Mouse (Mus musculus) kidney, embryonic 16.5 days (tissue): ENCODE measurements around the gene Slc6a19. TPM values are rescaled to one million over a fixed set of nuclear protein-coding genes. Genes with fewer than 3 reads are reported as not detected.

Experiments used
- ATAC-seq: fragments of 200-750 bp; cut with Nextera tagmentation; 2 replicates; pipeline ENCODE4 v1.8.0; 2017; ENCODE audit warnings: moderate TSS enrichment; ENCODE audit not compliant: low FRiP score, low TSS enrichment
- H3K27ac ChIP-seq: fragments of 300-500 bp; sonication (generic); 2 replicates; pipeline ENCODE4 v1.5.1; 2014; ENCODE audit warnings: low read length
- H3K27me3 ChIP-seq: fragments of 300-500 bp; sonication (generic); 2 replicates; pipeline ENCODE4 v1.6.1; 2014; ENCODE audit warnings: low read length, control low read depth, mixed read lengths; ENCODE audit not compliant: insufficient read depth
- H3K36me3 ChIP-seq: fragments of 300-500 bp; sonication (generic); 2 replicates; pipeline ENCODE4 v1.6.1; 2014; ENCODE audit warnings: low read length, control low read depth, mixed read lengths; ENCODE audit not compliant: insufficient read depth
- H3K4me1 ChIP-seq: fragments of 300-500 bp; sonication (generic); 2 replicates; pipeline ENCODE4 v1.6.1; 2014; ENCODE audit warnings: low read length, control low read depth, mixed read lengths; ENCODE audit not compliant: insufficient read depth
- H3K4me2 ChIP-seq: fragments of 300-500 bp; sonication (generic); replicated peaks from 2 replicates; pipeline ENCODE4 v1.6.1; 2014; ENCODE audit warnings: low read depth, low read length
- H3K4me3 ChIP-seq: fragments of 300-500 bp; sonication (generic); 2 replicates; pipeline ENCODE4 v1.5.1; 2014; ENCODE audit warnings: mild to moderate bottlenecking, low read length
- H3K9ac ChIP-seq: fragments of 300-500 bp; sonication (generic); replicated peaks from 2 replicates; pipeline ENCODE4 v1.6.1; 2014; ENCODE audit warnings: low read length
- H3K9me3 ChIP-seq: fragments of 300-500 bp; sonication (generic); 2 replicates; pipeline ENCODE4 v1.6.1; 2016; ENCODE audit warnings: low read length, control low read depth
- WGBS: fragments of 180-500 bp; shearing (Covaris S2); extraction: QIAGEN DNeasy Blood & Tissue Kit; methylation state at CpG from one replicate; pipeline ENCODE4 v1.1.7; 2014; 5-methylcytosine and 5-hydroxymethylcytosine counted together
- polyA plus RNA-seq: library from polyadenylated mRNA; unstranded; fragments of >200 nt; fragmentation: Nextera tagmentation; extraction: Ambion mirVana; gene quantifications from 2 replicates; pipeline ENCODE4 v1.2.1, GENCODE M21; 2015

Slc6a19 gene
- polyA plus RNA-seq, 1 experiment from 2014 or later = 2.3 TPM

- H3K4me1 ChIP-seq = no peaks in the 10 kb centered on the region
- no peak overlapping the region for H3K4me2 ChIP-seq
- H3K36me3 ChIP-seq = peaks cover 6% of the 10 kb centered on the region; the same call in 1 of the 2 replicates
- H3K9me3 ChIP-seq = no peaks in the 10 kb centered on the region
- no peak overlapping the region for H3K27ac ChIP-seq
- no peaks in the 10 kb centered on the region for H3K27me3 ChIP-seq
- WGBS = 41% methylated on average over 6 of the region's 6 CpGs
- H3K4me3 ChIP-seq = no peak overlapping the region
- peak; percentile 84 for ATAC-seq
- H3K9ac ChIP-seq = no peak overlapping the region
These were observed 58.1 kb downstream of the Slc6a19 start for GRCm38 (mm10) chr13:73646397-73647087.

GRCm38 (mm10) chr13:73641296-73641695 lies 63.4 kb downstream of the Slc6a19 start:
- Histone ChIP-seq H3K9ac (no peak overlapping the region), H3K4me1 (no peaks in the 10 kb centered on the region), H3K27ac (no peak overlapping the region), H3K4me2 (no peak overlapping the region), H3K27me3 (no peaks in the 10 kb centered on the region), H3K36me3 (0 out of 2 replicates have a peak, but pooled peaks cover 3% of the 10 kb centered on the region), H3K4me3 (no peak overlapping the region), H3K9me3 (no peaks in the 10 kb centered on the region)
- 85% methylated on average over 4 of the region's 4 CpGs for WGBS
- no peak for ATAC-seq

- H3K27me3 ChIP-seq = no peaks in the 10 kb centered on the region
- no peak for ATAC-seq
- H3K27ac ChIP-seq = no peak overlapping the region
- WGBS = 80% methylated on average over 5 of the region's 6 CpGs
- no peaks in the 10 kb centered on the region for H3K9me3 ChIP-seq
- no peaks in the 10 kb centered on the region for H3K4me1 ChIP-seq
- no peak overlapping the region for H3K9ac ChIP-seq
- no peak overlapping the region for H3K4me3 ChIP-seq
- peaks cover 8% of the 10 kb centered on the region for H3K36me3 ChIP-seq
- no peak overlapping the region for H3K4me2 ChIP-seq
These were observed 66.8 kb downstream of the Slc6a19 start for GRCm38 (mm10) chr13:73637826-73638225.

- Histone ChIP-seq H3K27me3 (no peaks in the 10 kb centered on the region), H3K4me2 (no peak overlapping the region), H3K9me3 (no peaks in the 10 kb centered on the region), H3K4me1 (peaks cover 14% of the 10 kb centered on the region), H3K36me3 (peaks cover 8% of the 10 kb centered on the region), H3K27ac (no peak overlapping the region), H3K4me3 (no peak overlapping the region), H3K9ac (no peak overlapping the region)
- ATAC-seq = no peak
- 91% methylated on average over 3 of the region's 3 CpGs for WGBS
These were observed 72.8 kb downstream of the Slc6a19 start for GRCm38 (mm10) chr13:73631837-73632236.

Other genes starting within 250 kb of the Slc6a19 start
- 31.1 and 35.1 TPM in 2 replicates for gene Lpcat1, start 237.7 kb downstream of the Slc6a19 start, polyA plus RNA-seq
- gene Slc6a3, start 168.1 kb downstream of the Slc6a19 start, polyA plus RNA-seq = 0.08 and 0.14 TPM in 2 replicates
- 123 and 151 TPM in 2 replicates for gene Clptm1l, start 100.9 kb downstream of the Slc6a19 start, polyA plus RNA-seq
- 6.6 and 8.0 TPM in 2 replicates for gene Tert, start 78.0 kb downstream of the Slc6a19 start, polyA plus RNA-seq
- 34.6 and 38.4 TPM in 2 replicates for gene Slc6a18, start 26.8 kb downstream of the Slc6a19 start, polyA plus RNA-seq
- gene Slc12a7, start 28.2 kb upstream of the Slc6a19 start, polyA plus RNA-seq = 27.0 and 28.1 TPM in 2 replicates
- 7.8 and 8.2 TPM in 2 replicates for gene Nkd2, start 142.8 kb upstream of the Slc6a19 start, polyA plus RNA-seq
- gene Trip13, start 232.9 kb upstream of the Slc6a19 start, polyA plus RNA-seq = 42.9 and 45.9 TPM in 2 replicates
- 48.4 and 51.0 TPM in 2 replicates for gene Brd9, start 232.9 kb upstream of the Slc6a19 start, polyA plus RNA-seq